Mouse (Mus musculus): ENCODE measurements around the gene Snta1.

The Snta1 gene

DNA sequence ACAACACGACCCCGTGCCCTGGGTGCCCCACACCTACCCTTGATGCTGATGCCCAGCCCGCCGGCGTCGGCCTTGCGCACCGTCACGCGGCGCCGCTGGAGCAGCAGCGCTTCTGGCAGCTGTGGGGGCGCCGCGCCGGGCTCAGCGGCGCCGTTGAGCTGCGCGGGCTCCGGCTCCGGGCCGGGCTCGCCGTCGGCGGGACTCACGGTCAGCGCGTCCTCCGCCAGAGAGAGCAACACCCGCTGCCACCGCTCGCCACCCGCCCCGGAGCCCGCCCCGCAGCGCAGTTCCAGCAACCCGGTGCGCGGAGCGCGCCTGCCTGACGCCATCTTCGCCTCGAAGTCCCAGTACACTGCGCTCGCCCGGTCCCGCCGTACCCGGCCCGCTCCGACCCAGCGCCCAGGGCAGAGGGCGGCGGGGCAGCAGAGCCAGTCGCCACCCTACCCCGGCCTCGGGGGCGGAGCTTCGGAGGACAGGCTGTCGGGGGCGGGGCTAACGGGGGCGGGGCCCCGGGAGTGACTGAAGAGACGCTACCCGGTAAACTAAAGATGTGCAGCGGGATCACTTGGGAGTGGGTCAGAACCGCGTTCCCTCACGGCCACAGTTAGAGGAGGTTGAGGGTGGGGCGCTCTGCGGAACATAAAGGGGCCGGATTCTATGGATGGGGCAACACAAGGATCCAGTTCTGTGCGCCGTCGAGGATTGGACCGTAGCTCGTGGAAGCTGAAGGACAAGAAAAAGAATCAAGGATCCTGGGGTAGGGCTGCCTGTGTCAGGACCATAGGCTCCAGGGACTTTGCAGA is at the start of gene Snta1:
Snta1 (minus strand) TSS at position 457 of the 803 bp plus-strand sequence.
- no peak for DNase-seq (ENCODE audit: extremely low spot score, low read depth, low spot score)

DNA sequence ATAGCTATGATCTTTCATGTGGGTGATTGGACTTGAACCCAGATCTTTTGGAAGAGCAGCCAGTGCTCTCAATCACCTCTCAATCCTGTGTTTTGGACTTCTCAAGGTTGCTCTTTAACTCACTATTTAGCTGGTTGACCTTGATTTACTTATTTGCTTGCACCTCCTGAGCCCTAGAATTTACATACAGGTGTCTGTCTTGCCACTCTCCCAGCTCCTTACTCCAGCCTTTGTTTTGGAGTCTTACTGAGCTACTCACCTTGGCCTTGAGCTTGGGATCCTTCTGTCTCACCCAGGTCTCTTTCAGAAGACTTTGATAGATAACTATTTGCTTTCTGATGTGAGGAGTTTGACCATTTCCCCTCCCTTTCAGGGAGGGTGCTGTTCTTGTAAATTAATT is 48.7 kb upstream of the Snta1 start:
- DNase-seq (ENCODE audit: extremely low spot score, low read depth, low spot score): no peak

DNA sequence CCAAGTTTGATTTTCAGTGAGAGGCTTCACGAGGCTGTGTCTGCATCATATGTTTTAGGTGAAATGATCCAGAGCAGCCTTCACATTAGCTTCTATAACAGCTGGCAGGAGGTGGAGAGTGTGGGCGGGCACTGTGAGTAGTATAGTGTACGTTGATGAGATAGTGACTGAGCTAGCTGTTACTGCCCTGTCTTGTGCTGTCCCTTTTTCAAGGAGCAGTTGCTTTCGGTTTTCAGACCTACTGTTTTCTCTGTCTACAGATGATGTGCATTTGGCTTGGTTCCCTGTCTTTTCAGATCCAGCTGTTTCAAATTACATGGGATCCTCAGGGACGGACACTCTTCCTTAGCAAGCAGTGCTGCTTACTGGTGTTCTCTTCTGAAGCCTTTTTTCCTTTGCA is 47.9 kb upstream of the Snta1 start:
- DNase-seq (ENCODE audit: extremely low spot score, low read depth, low spot score): no peak

DNA sequence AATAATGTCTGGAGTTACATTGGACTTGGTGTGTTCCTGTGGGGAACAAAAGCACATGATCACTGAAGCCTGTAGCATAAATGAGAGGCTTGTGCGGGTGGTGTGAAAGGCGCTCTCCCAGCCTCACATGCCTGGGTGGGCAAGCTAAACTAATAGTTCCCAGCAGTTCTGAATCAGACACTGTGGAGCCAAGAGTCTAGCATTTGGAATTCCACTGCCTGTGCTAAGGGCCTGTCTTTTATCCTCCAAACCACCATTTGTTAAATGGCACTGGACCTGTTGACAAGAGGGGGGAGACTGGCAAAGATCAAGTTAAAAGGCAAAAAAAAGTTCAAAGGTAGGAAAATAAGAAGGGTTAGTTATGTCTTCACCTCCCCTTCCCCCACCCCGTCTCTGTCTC is 46.7 kb upstream of the Snta1 start:
- no peak for DNase-seq (ENCODE audit: extremely low spot score, low read depth, low spot score)

DNA sequence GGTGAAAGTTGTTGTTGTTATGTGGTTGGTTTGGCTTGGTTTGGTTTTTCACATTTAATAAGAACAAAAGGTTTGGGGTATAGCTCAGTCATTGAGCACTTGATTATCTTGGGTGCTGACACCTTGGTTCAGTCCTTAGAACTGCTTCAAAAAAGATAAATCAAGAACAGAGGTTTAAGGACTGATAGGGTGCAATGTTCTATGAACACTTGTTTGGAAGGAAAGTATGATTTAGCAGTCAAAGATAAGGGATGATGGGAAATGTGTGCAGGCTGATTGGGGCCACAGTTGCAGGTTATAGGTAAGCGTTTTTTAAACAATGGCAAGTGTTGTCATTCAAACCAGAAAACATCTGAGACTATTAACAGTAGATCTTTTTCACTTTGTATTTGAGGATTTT is 46.2 kb upstream of the Snta1 start:
- no peak for DNase-seq (ENCODE audit: extremely low spot score, low read depth, low spot score)

DNA sequence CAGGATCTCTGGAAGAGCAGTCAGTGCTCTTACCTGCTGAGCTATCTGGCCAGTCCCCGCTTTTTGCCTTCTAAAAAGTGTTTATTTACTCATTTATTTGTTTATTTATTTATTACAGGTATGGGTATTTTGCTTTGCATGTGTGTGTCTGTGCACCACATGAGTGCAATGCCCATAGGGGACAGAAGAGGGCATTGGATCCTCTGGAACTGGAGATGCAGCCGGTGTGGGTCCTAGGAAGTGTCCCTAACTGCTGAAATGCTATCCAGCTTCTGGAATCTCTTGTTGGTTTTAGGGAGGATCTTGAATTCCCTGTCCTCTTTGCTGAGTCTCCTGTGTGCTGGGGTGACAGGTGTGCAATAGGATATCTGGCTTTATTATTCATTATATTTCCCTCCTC is 45.1 kb upstream of the Snta1 start:
- DNase-seq (ENCODE audit: extremely low spot score, low read depth, low spot score): no peak

DNA sequence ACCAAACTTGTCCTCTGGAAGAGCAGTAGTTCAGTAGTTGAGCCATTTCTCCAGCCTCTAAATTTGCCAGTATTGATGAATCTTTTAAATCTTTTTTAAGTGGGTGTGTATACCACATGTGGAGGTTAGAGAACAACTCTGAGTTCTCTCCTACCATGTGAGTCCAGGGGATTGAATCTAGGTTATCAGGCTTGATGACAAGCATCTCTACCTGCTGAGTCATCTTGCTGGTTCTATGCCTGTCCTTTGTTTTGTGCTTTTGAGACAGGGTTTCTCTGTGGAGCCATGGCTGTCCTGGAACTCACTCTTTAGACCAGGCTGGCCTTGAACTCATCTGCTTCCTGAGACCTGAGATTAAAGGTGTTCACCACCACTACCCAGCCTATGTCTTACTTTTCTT is 40.7 kb upstream of the Snta1 start:
- DNase-seq (ENCODE audit: extremely low spot score, low read depth, low spot score): no peak

DNA sequence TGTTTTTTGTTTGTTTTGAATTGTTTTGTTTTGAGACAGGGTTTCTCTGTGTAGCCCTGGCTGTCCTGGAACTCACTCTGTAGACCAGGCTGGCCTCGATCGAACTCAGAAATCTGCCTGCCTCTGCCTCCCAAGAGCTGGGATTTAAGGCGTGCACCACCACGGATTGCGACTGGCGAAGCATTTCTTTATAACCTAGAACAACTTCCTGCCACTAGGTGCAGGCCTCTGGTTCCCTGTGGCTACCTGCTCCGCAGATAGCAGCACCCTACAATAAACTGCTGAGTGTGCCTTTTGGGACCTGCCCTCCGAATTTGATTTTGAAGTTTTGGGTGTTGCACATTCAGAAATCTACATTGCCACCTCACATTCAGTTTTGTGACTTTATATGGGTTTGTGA is 39.9 kb upstream of the Snta1 start:
- no peak for DNase-seq (ENCODE audit: extremely low spot score, low read depth, low spot score)

DNA sequence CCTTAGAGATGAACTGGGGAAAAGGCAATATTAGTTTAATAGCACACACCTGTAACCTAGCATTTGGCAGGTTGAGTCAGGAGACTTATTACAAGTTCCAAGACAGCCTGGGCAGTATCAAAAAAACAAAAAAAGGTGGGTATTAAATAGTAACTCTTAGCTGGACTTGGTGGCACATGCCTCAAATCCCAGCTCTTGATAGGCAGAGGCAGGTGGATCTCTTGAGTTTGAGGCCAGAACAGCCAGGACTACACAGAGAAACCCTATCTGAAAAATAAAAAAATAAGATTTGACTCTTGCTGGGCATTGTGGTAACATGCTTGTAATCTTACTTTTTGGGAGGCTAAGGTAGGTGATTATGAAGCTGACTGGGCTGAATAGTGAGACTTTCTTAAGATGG is 32.6 kb upstream of the Snta1 start:
- no peak for DNase-seq (ENCODE audit: extremely low spot score, low read depth, low spot score)

DNA sequence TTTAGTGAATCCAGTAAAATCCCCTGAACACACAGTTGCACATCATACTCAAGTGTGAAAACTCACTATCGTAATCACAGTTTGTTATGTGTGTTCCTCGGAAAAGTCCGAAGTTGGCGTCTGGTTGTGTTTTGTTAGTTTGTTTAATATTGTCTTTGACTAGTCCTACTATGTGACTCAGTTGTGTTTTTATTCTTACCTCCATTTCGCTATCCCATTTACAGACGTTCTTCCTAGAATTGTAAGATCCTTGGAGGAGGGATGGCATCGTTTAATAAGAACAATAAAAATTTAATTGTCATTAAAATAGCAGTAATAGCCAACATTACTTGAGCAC is 29.3 kb upstream of the Snta1 start:
- DNase-seq (ENCODE audit: extremely low spot score, low read depth, low spot score): no peak

DNA sequence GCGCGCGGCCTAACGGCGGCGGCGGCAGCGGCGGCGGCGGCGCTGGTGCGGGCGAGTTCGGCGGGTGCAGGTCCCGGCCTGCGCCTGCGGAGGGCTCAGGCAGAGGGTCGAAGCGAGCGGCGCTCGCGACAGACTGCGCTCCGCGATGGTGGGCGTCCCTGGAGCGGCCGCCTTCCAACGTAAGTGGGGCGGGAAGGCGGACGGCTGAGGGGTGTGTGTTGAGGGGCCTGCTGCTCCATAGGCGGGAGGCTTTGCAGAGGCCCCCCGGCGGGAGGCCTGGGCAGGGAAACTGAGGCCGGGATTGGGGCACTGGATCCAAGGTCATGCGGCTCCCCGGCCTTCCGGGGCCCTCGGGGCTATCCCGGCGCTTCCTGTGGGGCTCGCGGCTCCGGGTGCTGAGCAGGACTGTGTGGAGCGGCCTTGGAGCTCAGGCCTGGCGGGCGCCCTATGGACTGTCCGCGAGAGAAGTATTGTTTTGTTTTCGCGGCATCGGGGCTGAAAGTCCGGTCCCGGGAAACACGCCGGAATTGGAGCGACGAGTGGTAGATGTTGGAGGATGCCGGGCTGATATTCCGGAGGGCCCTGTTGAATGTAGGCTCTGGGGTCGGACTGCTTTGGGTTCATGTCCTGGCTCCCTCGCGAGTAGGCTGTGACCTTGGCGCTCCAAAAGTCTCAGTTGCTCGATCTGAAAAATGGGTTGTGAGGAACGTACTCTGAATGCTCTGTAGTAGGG is 28.7 kb upstream of the Snta1 start, which contains the start of gene Cbfa2t2:
Cbfa2t2 (plus strand) TSS at position 24 of the 733 bp plus-strand sequence.
- no peak for DNase-seq (ENCODE audit: extremely low spot score, low read depth, low spot score)

DNA sequence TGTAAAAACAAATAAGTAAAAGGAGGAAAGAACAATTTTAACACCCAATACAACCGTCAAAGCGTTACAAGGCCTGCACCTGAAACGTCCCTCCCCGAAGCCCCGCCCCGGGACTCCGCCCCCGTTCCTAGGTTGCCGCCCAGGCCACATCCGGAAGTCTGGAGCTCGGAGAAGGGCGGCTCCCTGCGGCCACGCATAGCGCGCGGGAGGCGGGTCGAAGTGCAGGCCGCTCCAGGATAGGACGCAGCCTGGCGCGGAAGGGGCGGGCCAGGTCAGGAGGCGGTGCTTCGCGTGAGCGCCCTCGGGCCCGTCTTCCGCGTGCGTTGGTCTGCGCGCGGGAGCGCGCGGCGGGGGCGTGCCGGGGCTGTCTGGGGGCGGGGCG is 28.2 kb upstream of the Snta1 start:
- DNase-seq (ENCODE audit: extremely low spot score, low read depth, low spot score): peak; percentile 81

DNA sequence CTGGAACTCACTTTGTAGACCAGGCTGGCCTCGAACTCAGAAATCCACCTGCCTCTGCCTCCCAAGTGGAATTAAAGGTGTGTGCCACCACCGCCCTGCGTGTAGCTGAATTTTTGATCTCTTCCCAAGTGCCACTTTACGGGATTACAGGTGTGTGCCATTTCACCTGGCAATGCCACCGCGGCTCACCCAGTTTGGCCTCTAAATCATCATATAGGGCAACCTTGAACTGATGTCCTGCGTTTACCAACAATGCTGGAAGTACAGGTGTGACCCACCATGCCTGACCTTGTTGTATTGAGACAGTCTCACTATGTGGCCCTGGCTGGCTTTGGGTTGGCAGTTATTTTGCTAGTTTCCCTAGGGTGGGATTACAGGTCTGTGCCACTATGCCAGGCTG is 26.8 kb upstream of the Snta1 start:
- DNase-seq (ENCODE audit: extremely low spot score, low read depth, low spot score): no peak

DNA sequence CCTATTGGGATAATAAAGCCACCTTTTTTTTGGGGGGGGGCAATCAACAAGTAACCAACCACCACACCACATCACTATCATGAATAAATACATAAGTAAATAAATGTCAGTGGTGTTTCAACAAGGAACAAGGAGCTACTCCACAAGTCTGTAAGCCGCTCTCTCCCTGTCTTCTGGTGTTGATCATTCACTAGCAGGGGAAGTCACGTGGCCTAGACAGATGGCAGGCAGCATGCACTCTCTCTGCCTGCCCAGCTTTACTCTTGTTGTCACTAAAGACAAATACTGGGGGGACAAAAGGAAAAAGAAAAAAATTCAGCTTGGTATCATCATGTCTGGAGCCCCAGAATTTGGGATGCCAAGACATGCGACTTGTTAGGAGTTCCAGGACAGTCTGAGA is 25.5 kb upstream of the Snta1 start:
- DNase-seq (ENCODE audit: extremely low spot score, low read depth, low spot score): no peak

DNA sequence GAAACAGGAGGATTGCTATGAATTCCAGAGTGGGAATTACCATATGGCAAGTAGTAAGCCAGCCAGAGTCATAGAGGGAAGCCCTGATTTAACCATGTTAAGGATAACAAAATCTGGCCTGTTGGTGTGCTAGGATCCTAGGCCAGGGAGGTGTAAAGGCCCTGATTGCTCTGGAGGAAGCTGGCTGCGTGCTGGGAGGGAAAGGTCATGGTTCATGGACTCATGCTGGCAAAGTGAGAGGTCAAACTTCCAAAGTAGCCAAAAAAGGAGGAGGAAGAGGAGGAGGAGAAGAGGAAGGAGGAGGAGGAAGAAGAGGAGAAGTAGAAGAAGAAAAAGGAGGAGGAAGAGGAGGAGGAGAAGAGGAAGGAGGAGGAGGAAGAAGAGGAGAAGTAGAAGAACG is 24.8 kb upstream of the Snta1 start:
- no peak for DNase-seq (ENCODE audit: extremely low spot score, low read depth, low spot score)

DNA sequence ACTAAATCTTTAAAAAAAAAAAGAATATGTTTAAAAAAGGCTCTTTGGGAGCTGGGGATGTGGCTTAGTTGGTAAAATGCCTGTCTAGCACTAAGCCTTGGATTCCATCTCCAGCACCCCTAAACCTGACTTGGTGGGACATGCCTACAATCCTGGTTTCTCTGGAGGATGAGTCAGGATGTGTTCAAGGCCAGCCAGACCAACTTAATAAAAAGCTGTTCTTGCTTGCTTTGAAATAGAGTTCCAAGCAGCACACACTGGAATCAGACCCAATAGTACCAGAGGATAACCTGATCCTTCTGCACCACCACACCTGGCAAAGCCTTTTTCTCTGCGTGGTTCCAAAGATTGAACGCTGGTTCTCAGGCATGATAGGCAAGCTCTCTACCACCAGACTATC is 22.7 kb upstream of the Snta1 start:
- DNase-seq (ENCODE audit: extremely low spot score, low read depth, low spot score): no peak

DNA sequence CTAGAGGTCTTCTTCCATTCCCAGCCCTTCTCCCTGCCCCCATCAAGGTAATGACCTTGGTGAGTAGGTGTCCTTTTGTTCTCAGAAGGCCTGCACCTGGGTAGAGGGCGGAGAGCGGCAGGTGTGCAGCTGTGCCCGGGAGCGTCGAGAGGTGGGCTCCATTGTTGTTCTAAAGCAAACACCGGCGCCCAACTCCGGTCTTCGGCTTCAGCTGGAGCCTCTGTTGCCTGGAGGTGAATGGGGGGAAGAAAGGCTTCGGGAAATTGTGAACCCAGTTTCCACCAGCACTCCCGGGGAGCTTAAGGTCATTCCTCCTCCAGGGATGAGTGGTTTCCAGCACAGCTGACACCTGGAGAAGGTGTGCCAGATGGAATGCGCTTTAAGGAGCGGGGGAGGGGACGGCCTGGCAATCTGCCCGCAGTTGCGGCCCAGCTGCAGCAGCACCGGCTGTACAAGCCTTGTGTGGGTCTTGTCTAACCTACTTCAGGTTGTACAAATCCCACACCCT is 20.0 kb upstream of the Snta1 start:
- no peak for DNase-seq (ENCODE audit: extremely low spot score, low read depth, low spot score)

DNA sequence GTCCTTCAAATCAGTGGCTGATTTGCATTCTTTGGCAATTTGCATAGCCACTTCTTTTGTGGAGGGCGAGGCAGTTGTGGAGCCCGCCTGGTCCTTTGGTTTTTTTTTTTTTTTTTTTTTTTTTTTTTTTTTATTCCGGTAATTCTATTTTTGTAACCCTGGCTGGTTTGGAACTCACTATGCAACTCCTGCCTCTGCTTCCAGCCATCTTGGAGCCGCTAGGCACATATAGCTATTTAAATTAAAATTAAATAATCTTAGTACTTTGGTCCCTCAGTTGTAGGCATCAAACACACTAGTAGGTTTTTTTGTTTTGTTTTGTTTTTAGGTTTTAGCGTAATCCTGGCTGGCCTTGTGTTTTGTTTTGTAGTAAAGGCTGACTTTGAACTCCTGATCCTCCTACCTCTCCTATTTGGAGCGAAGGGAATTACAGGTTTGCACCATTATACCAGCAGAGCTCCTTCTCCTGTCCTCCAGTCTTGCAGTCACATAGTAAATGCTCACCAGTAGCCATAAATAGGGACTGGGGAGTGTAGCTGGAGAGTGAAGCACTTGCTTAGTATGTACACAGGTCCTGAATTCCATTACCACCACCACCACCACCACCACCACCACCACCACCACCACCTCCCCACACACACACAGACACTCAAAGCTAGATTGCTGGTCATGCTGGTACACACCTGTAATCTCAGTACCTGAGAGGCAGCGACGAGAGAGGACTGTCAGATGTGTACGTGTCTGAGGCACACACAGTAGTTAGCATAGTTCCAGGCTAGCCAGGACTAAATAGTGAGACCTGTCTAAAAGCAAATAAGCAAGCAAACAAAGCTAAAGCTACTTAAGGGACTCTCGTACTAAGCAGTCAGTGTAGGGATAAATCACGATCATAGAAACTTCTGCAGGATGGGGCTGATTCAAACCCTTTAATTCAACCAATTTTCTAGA is 19.3 kb upstream of the Snta1 start:
- DNase-seq (ENCODE audit: extremely low spot score, low read depth, low spot score): no peak

DNA sequence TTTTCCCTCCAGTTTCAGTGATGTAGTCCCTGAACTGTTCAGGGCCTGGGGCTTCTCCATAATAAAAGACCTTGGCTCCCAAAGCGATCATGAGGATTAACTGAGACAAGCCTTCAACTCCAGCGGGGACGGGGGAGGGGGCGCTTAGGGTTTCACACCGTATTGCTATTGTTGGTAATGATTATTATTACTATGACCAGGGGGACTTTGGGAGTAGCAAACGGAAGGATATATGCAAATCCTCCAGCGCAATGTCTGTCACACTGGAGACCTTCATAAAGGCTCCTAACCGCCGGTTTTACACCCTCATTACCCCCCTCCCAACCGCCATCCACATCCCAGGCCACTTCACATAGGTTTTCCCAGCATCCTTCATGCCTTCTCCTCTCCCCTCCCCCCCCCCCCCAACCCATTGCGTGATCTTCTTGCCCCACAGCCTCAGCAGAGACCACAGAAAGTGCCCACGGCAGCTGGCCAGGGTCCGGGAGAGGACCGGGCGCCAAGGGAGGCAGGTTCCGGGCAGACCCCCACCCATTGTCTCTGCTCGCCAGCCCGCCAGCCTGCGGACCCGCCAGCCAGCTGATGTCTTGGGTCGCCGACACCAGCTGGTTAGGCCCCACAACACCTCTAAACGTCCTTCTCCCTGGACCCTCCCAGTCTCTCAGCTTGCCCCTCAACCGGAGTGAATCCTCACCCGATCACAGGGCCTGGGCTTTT is 18.4 kb upstream of the Snta1 start:
- no peak for DNase-seq (ENCODE audit: extremely low spot score, low read depth, low spot score)

DNA sequence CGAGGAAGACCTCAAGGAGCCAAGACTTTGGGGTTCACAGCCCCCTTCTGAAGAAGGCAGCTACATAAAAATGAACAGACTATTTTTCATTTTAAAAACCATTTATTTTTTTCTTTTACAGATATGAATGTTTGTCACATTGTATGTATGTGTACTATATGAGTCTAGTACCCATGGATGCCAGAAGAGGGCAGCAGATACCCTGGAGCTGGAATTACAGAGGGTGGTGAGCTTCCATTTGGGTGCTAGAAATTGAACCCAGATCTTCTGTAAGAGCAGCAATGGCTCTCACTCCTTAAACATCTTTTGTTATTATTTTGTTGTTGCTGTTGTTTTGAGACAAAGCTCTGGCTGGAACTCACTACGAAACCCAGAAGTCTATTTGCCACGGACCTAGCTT is 17.6 kb upstream of the Snta1 start:
- DNase-seq (ENCODE audit: extremely low spot score, low read depth, low spot score): no peak

DNA sequence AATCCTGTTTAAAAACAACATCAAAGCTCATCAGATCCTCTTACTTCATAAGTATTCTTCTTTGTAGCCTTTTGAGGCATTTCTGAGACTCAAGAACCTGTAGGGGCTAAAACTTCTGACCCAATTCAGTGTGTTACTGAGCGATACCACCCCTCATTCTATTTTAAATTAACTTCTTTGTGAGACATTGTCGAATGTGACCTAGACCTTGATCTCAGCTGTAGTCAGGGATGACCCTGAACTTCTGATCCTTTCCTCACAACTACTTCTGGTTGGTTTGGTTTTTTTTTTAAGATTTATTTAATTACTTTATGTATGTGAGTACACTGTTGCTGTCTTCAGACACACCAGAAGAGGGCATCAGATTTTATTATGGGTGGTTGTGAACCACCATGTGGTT is 15.6 kb upstream of the Snta1 start:
- no peak for DNase-seq (ENCODE audit: extremely low spot score, low read depth, low spot score)

Data from hindlimb bud, embryonic 11.5 days (tissue).